Mouse (Mus musculus): ENCODE results near the gene Cyb561. TPM values are rescaled to one million over a fixed set of nuclear protein-coding genes. Genes with fewer than 3 reads are reported as not detected.

Cyb561 gene
- total and polyA plus RNA-seq, 2 experiments, result 3.2 to 3.7 TPM

GRCm38 (mm10) chr11:105959355-105959754 lies 6.2 kb upstream of the Cyb561 start:
- Histone ChIP-seq H3K27me3 (ENCODE audit: control insufficient read depth, insufficient read depth, low read length) (no peaks in the 10 kb centered on the region), H3K4me1 (ENCODE audit: control insufficient read depth, insufficient read depth, low read length) (no peaks in the 10 kb centered on the region), H3K79me2 (ENCODE audit: control insufficient read depth, insufficient read depth, low read length) (no peaks in the 10 kb centered on the region), H3K36me3 (ENCODE audit: control insufficient read depth, insufficient read depth, low read length) (no peaks in the 10 kb centered on the region), H3K9ac (ENCODE audit: low read depth, low read length) (no peak overlapping the region), H3K27ac (replicated peaks; ENCODE audit: insufficient read depth, low read depth, low read length) (no peak overlapping the region), H3K4me3 (ENCODE audit: insufficient read depth, low read depth, low read length) (no peak overlapping the region)
- WGBS, result 6% methylated on average over 17 of the region's 17 CpGs
- DNase-seq (ENCODE audit: extremely low read depth, low read depth, low spot score), result no peak
- no peak for TF ChIP-seq POLR2A (IDR thresholded peaks at IDR 0.05; ENCODE audit: extremely low read depth, insufficient read depth, low read length)
- no peak for TF ChIP-seq CTCF (IDR thresholded peaks at IDR 0.05; ENCODE audit: low read depth, low read length)

- no peak for DNase-seq (ENCODE audit: extremely low read depth, low read depth, low spot score)
- Histone ChIP-seq H3K27ac (replicated peaks; ENCODE audit: insufficient read depth, low read depth, low read length) (no peak overlapping the region), H3K27me3 (ENCODE audit: control insufficient read depth, insufficient read depth, low read length) (no peaks in the 10 kb centered on the region), H3K79me2 (ENCODE audit: control insufficient read depth, insufficient read depth, low read length) (no peaks in the 10 kb centered on the region), H3K9ac (ENCODE audit: low read depth, low read length) (no peak overlapping the region), H3K4me1 (ENCODE audit: control insufficient read depth, insufficient read depth, low read length) (no peaks in the 10 kb centered on the region), H3K4me3 (ENCODE audit: insufficient read depth, low read depth, low read length) (no peak overlapping the region), H3K36me3 (ENCODE audit: control insufficient read depth, insufficient read depth, low read length) (no peaks in the 10 kb centered on the region)
- TF ChIP-seq POLR2A (IDR thresholded peaks at IDR 0.05; ENCODE audit: extremely low read depth, insufficient read depth, low read length), result no peak
- no peak for TF ChIP-seq CTCF (IDR thresholded peaks at IDR 0.05; ENCODE audit: low read depth, low read length)
- WGBS, result 38% methylated on average over 1 of the region's 1 CpGs
Measured at GRCm38 (mm10) chr11:105958566-105958965, 5.4 kb upstream of the Cyb561 start.

GRCm38 (mm10) chr11:105957501-105957900 lies 4.4 kb upstream of the Cyb561 start:
- DNase-seq (ENCODE audit: extremely low read depth, low read depth, low spot score), result no peak
- no peak for TF ChIP-seq POLR2A (IDR thresholded peaks at IDR 0.05; ENCODE audit: extremely low read depth, insufficient read depth, low read length)
- TF ChIP-seq CTCF (IDR thresholded peaks at IDR 0.05; ENCODE audit: low read depth, low read length), result no peak
- Histone ChIP-seq H3K4me1 (ENCODE audit: control insufficient read depth, insufficient read depth, low read length) (no peaks in the 10 kb centered on the region), H3K27me3 (ENCODE audit: control insufficient read depth, insufficient read depth, low read length) (no peaks in the 10 kb centered on the region), H3K27ac (replicated peaks; ENCODE audit: insufficient read depth, low read depth, low read length) (no peak overlapping the region), H3K9ac (ENCODE audit: low read depth, low read length) (no peak overlapping the region), H3K4me3 (ENCODE audit: insufficient read depth, low read depth, low read length) (no peak overlapping the region), H3K36me3 (ENCODE audit: control insufficient read depth, insufficient read depth, low read length) (no peaks in the 10 kb centered on the region), H3K79me2 (ENCODE audit: control insufficient read depth, insufficient read depth, low read length) (no peaks in the 10 kb centered on the region)
- 64% methylated on average over 6 of the region's 6 CpGs for WGBS

- H3K27ac ChIP-seq (replicated peaks; ENCODE audit: insufficient read depth, low read depth, low read length), result no peak overlapping the region
- H3K79me2 ChIP-seq (ENCODE audit: control insufficient read depth, insufficient read depth, low read length), result no peaks in the 10 kb centered on the region
- no peaks in the 10 kb centered on the region for H3K36me3 ChIP-seq (ENCODE audit: control insufficient read depth, insufficient read depth, low read length)
- no peak overlapping the region for H3K4me3 ChIP-seq (ENCODE audit: insufficient read depth, low read depth, low read length)
- no peak for TF ChIP-seq CTCF (IDR thresholded peaks at IDR 0.05; ENCODE audit: low read depth, low read length)
- TF ChIP-seq POLR2A (IDR thresholded peaks at IDR 0.05; ENCODE audit: extremely low read depth, insufficient read depth, low read length), result no peak
- H3K4me1 ChIP-seq (ENCODE audit: control insufficient read depth, insufficient read depth, low read length), result no peaks in the 10 kb centered on the region
- 87% methylated on average over 28 of the region's 28 CpGs for WGBS
- no peaks in the 10 kb centered on the region for H3K27me3 ChIP-seq (ENCODE audit: control insufficient read depth, insufficient read depth, low read length)
- DNase-seq (ENCODE audit: extremely low read depth, low read depth, low spot score), result no peak
- H3K9ac ChIP-seq (ENCODE audit: low read depth, low read length), result no peak overlapping the region
Measured at GRCm38 (mm10) chr11:105955815-105956430, 2.8 kb upstream of the Cyb561 start.

GRCm38 (mm10) chr11:105953402-105953801 lies 266 bp upstream of the Cyb561 start:
- Histone ChIP-seq H3K9ac (ENCODE audit: low read depth, low read length) (no peak overlapping the region), H3K27me3 (ENCODE audit: control insufficient read depth, insufficient read depth, low read length) (no peaks in the 10 kb centered on the region), H3K36me3 (ENCODE audit: control insufficient read depth, insufficient read depth, low read length) (no peaks in the 10 kb centered on the region), H3K27ac (replicated peaks; ENCODE audit: insufficient read depth, low read depth, low read length) (no peak overlapping the region), H3K4me3 (ENCODE audit: insufficient read depth, low read depth, low read length) (no peak overlapping the region), H3K4me1 (ENCODE audit: control insufficient read depth, insufficient read depth, low read length) (no peaks in the 10 kb centered on the region), H3K79me2 (ENCODE audit: control insufficient read depth, insufficient read depth, low read length) (no peaks in the 10 kb centered on the region)
- no peak for DNase-seq (ENCODE audit: extremely low read depth, low read depth, low spot score)
- WGBS, result 74% methylated on average over 6 of the region's 6 CpGs
- TF ChIP-seq CTCF (IDR thresholded peaks at IDR 0.05; ENCODE audit: low read depth, low read length) (no peak), POLR2A (IDR thresholded peaks at IDR 0.05; ENCODE audit: extremely low read depth, insufficient read depth, low read length) (no peak)

GRCm38 (mm10) chr11:105952111-105952510 lies 1.0 kb downstream of the Cyb561 start:
- no peak for DNase-seq (ENCODE audit: extremely low read depth, low read depth, low spot score)
- no peak overlapping the region for H3K27ac ChIP-seq (replicated peaks; ENCODE audit: insufficient read depth, low read depth, low read length)
- 91% methylated on average over 9 of the region's 9 CpGs for WGBS

More at GRCm38 (mm10) chr11:105952111-105952510, 1.0 kb downstream of the Cyb561 start:
- Histone ChIP-seq H3K27me3 (ENCODE audit: control insufficient read depth, insufficient read depth, low read length) (no peaks in the 10 kb centered on the region), H3K36me3 (ENCODE audit: control insufficient read depth, insufficient read depth, low read length) (no peaks in the 10 kb centered on the region), H3K4me1 (ENCODE audit: control insufficient read depth, insufficient read depth, low read length) (no peaks in the 10 kb centered on the region), H3K9ac (ENCODE audit: low read depth, low read length) (no peak overlapping the region), H3K4me3 (ENCODE audit: insufficient read depth, low read depth, low read length) (no peak overlapping the region), H3K79me2 (ENCODE audit: control insufficient read depth, insufficient read depth, low read length) (no peaks in the 10 kb centered on the region)
- TF ChIP-seq CTCF (IDR thresholded peaks at IDR 0.05; ENCODE audit: low read depth, low read length) (no peak), POLR2A (IDR thresholded peaks at IDR 0.05; ENCODE audit: extremely low read depth, insufficient read depth, low read length) (no peak)

All from liver, adult 2 months (tissue).